Mouse (Mus musculus) stomach, embryonic 14.5 days (tissue): ENCODE data around the gene Ltbp1. TPM values are rescaled to one million over a fixed set of nuclear protein-coding genes. Genes with fewer than 3 reads are reported as not detected.

Experiments
- ATAC-seq: fragments of 200-750 bp; cut with Nextera tagmentation; 2 replicates; pipeline ENCODE4 v1.8.0; 2017; ENCODE audit warnings: low read depth, moderate TSS enrichment; ENCODE audit not compliant: insufficient number of reproducible peaks, insufficient read depth, low FRiP score
- H3K27ac ChIP-seq: fragments of 300-500 bp; sonication (generic); 2 replicates; pipeline ENCODE4 v1.5.1; 2014; ENCODE audit warnings: mild to moderate bottlenecking, low read length, moderate library complexity, mixed read lengths
- H3K27me3 ChIP-seq: fragments of 300-500 bp; sonication (generic); 2 replicates; pipeline ENCODE4 v1.6.1; 2014; ENCODE audit warnings: low read length, control low read depth, mixed read lengths; ENCODE audit not compliant: control insufficient read depth, insufficient read depth
- H3K36me3 ChIP-seq: fragments of 300-500 bp; sonication (generic); 2 replicates; pipeline ENCODE4 v1.6.1; 2014; ENCODE audit warnings: mild to moderate bottlenecking, control low read depth, low read length, moderate library complexity, mixed read lengths; ENCODE audit not compliant: control insufficient read depth, insufficient read depth
- H3K4me1 ChIP-seq: fragments of 300-500 bp; sonication (generic); 2 replicates; pipeline ENCODE4 v1.6.1; 2014; ENCODE audit warnings: low read length, control low read depth, mixed read lengths; ENCODE audit not compliant: control insufficient read depth, insufficient read depth
- H3K4me2 ChIP-seq: fragments of 300-500 bp; sonication (generic); replicated peaks from 2 replicates; pipeline ENCODE4 v1.6.1; 2014; ENCODE audit warnings: low read depth, low read length, control low read depth
- H3K4me3 ChIP-seq: fragments of 300-500 bp; sonication (generic); 2 replicates; pipeline ENCODE4 v1.5.1; 2014; ENCODE audit warnings: low read depth, low read length, control low read depth
- H3K9ac ChIP-seq: fragments of 300-500 bp; sonication (generic); replicated peaks from 2 replicates; pipeline ENCODE4 v1.6.1; 2014; ENCODE audit warnings: low read depth, mild to moderate bottlenecking, control low read depth, low read length, moderate library complexity, mixed read lengths
- H3K9me3 ChIP-seq: fragments of 300-500 bp; sonication (generic); 2 replicates; pipeline ENCODE4 v1.6.1; 2016; ENCODE audit warnings: low read depth, low read length, control low read depth; ENCODE audit not compliant: control insufficient read depth
- WGBS: fragments of 180-500 bp; shearing (Covaris S2); extraction: QIAGEN DNeasy Blood & Tissue Kit; methylation state at CpG from one replicate; pipeline ENCODE4 v1.1.7; 2014; 5-methylcytosine and 5-hydroxymethylcytosine counted together
- polyA plus RNA-seq: library from polyadenylated mRNA; unstranded; fragments of >200 nt; fragmentation: Nextera tagmentation; extraction: Ambion mirVana; gene quantifications from 2 replicates; pipeline ENCODE4 v1.2.1, GENCODE M21; 2014

The Ltbp1 gene
- polyA plus RNA-seq, 1 experiment from 2014 or later: 49.3 TPM

DNA sequence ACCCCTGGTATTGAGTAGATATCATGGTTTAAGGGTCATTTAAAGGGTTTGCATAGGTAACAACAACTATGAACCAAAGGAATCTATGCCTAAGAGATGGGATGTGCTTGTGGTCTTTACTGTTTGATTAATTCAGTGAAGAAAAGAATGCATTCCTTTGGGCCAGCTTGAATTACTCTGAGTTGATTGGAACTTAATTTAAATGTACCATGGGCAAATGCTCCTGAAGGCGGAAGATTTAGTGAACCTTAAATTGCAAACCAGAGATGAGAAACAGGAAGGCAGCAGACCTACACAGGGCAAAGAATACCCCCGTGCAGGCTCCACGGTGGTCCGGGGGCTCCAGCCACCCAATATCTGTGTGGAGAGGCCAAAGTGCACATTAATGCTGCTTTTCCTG lies 7.8 kb downstream of the Ltbp1 start:
- H3K9me3 ChIP-seq: no peaks in the 10 kb centered on the region
- peaks cover 17% of the 10 kb centered on the region for H3K4me1 ChIP-seq
- H3K27me3 ChIP-seq: no peaks in the 10 kb centered on the region
- WGBS: 45% methylated on average over 4 of the region's 4 CpGs
- no peak overlapping the region for H3K4me3 ChIP-seq
- H3K36me3 ChIP-seq: no peaks in the 10 kb centered on the region
- peak overlapping the region; percentile 33; the same call in 1 of the 2 replicates for H3K27ac ChIP-seq
- no peak for ATAC-seq
- H3K4me2 ChIP-seq: no peak overlapping the region
- no peak overlapping the region for H3K9ac ChIP-seq

DNA sequence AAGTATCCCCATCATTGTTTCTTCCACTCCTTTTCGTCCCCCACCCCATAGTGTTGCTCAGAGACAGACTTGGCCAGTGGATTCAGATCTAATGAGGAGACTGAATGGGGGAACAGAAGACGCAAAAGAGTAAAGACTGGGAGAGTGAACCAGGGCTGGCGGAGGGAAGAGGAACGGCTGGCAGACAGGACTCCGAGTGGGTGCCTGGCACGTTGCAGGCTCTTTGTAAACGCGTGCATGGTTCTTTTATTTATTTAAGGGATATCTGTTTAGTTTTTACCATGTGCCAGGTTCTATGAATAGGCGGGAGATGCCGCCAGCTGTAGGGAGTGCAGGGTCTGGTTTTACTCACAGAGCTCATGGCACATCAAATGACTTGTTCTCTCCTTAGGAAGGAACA lies 8.5 kb downstream of the Ltbp1 start:
- H3K4me3 ChIP-seq: no peak overlapping the region
- no peak overlapping the region for H3K4me2 ChIP-seq
- H3K9me3 ChIP-seq: no peaks in the 10 kb centered on the region
- H3K27ac ChIP-seq: peak overlapping the region; percentile 33; the same call in 1 of the 2 replicates
- no peak overlapping the region for H3K9ac ChIP-seq
- 29% methylated on average over 10 of the region's 10 CpGs for WGBS
- H3K4me1 ChIP-seq: peaks cover 17% of the 10 kb centered on the region
- no peaks in the 10 kb centered on the region for H3K27me3 ChIP-seq
- peak; percentile 51; the same call in 1 of the 2 replicates for ATAC-seq
- H3K36me3 ChIP-seq: no peaks in the 10 kb centered on the region

DNA sequence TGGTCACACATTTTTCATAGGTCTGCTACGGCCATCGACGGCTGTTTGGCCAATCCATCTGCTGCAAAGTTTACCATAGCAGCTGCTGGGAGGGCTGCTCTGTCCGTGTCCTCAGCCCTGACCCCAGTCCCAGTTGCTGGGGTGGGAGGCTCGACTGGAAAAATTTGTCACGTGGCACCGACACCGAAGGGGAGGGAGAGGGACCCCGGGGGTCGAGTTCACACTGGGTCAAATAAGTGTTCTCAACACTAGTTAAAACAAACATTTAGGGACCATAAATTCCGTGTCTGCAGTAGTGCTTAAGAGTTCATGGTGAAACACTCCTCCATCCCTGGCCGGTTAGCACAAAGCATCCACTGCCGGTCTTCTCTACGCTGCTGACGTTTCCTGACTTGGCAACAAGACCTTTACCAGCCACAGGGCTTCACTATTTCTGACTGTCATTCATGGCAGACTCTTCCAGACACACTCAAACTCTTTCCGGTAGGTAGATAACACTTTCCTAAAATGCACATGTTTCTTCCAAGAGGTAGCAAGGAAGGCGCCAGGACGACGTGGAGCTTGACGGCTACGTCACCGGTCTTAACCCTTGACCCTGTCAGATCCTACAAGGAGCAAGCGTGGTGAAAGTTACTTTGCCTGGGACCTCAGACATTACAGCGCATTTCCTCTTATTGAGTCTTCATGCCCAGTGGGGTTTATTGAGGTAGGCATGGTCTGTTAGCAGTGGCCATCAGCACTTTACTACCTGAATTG lies 9.4 kb downstream of the Ltbp1 start:
- H3K4me3 ChIP-seq: no peak overlapping the region
- peaks cover 20% of the 10 kb centered on the region for H3K4me1 ChIP-seq
- no peaks in the 10 kb centered on the region for H3K27me3 ChIP-seq
- H3K36me3 ChIP-seq: no peaks in the 10 kb centered on the region
- H3K9ac ChIP-seq: no peak overlapping the region
- ATAC-seq: peak; percentile 23; the same call in 1 of the 2 replicates
- no peak overlapping the region; the same call in 1 of the 2 replicates for H3K27ac ChIP-seq
- 35% methylated on average over 24 of the region's 24 CpGs for WGBS
- no peaks in the 10 kb centered on the region for H3K9me3 ChIP-seq
- no peak overlapping the region for H3K4me2 ChIP-seq

DNA sequence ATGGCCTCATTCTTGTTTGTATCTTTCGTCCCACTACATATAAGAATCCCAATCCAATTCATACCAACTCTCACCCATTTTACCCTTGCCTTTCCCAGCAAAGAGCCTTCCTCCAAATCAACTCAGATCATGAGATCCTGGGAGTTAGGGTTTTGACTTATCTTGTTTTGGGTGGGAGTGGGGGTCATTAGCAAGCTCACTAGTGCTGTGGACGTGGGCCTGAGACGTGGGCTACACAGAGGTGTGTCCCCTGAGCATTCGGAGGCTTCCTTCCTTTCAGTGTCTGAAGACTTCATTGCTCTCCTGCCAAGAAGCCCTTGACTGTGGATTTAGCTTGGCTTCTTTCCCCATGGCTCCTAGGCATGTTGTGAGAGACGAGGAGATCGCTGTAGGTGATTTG lies 10.2 kb downstream of the Ltbp1 start:
- Histone ChIP-seq H3K4me1 (peaks cover 24% of the 10 kb centered on the region), H3K36me3 (no peaks in the 10 kb centered on the region), H3K27me3 (no peaks in the 10 kb centered on the region), H3K4me3 (no peak overlapping the region), H3K27ac (no peak overlapping the region), H3K4me2 (no peak overlapping the region), H3K9me3 (no peaks in the 10 kb centered on the region), H3K9ac (no peak overlapping the region)
- no peak for ATAC-seq
- whole genome bisulfite sequencing: 72% methylated on average over 6 of the region's 6 CpGs

DNA sequence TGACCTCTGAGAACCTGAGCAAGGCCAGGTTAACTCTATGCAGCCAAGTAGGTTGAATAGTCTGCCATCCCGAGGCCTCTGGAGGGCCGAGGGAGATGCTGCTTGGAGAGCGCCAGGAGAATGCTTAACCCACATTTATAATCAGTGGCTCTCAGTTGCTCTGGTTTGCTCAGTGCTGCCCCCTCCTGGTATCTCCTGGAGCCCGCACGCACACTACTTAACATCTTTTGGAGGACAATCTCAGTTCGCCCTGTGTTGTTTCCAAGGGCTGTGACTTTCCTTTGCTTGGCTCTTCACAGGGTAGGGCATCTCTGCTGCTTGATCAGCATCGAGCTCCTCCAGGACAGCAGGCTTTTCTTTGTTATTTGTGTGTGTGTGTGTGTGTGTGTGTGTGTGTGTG lies 12.1 kb downstream of the Ltbp1 start:
- no peak for ATAC-seq
- H3K27ac ChIP-seq: no peak overlapping the region
- H3K36me3 ChIP-seq: no peaks in the 10 kb centered on the region
- no peak overlapping the region for H3K9ac ChIP-seq
- H3K4me3 ChIP-seq: no peak overlapping the region
- WGBS: 74% methylated on average over 7 of the region's 7 CpGs
- no peaks in the 10 kb centered on the region for H3K9me3 ChIP-seq
- no peak overlapping the region for H3K4me2 ChIP-seq
- no peaks in the 10 kb centered on the region for H3K27me3 ChIP-seq
- H3K4me1 ChIP-seq: peaks cover 24% of the 10 kb centered on the region

DNA sequence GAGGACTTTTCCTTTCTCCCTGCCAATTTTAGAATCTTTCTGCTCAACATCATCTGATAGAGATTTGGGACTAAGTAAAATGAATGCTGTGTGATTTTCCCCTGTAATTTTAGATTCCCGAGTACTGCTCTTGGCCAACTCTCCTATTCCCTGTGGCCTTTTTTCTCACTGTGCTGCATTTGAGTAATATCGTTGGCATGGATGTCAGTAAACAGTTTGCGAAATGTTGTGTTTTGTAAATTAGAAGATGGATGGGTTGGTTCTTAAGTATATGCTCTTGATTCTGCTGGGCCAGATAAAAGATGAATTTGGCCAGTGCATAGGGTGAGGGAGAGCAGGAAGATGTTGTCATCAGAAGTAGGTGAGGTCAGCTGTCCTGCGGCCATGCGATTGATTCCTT lies 12.8 kb downstream of the Ltbp1 start:
- Histone ChIP-seq H3K9me3 (no peaks in the 10 kb centered on the region), H3K27me3 (no peaks in the 10 kb centered on the region), H3K9ac (no peak overlapping the region), H3K4me2 (no peak overlapping the region), H3K4me3 (no peak overlapping the region), H3K27ac (no peak overlapping the region), H3K36me3 (no peaks in the 10 kb centered on the region), H3K4me1 (peaks cover 24% of the 10 kb centered on the region)
- 93% methylated on average over 5 of the region's 5 CpGs for WGBS
- no peak for ATAC-seq

DNA sequence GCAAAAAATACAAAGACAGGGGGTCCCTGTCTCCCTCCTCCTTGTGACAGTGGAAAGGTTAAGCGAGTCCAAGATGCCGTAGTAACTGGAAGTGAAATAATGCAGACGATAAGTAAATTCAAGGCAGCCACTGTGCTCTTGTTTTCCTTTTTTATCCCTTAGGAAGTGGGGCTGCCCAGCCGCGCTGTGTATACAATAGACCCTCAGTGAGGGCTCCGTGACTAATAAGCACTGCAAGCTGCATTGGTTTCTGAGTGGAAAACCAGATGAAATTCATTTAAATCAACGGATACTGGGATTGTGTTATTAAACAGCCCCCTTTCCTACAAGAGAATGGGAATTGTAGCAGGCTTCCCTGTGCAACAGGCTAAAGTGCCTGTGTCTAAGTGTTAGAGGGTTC lies 14.7 kb downstream of the Ltbp1 start:
- Histone ChIP-seq H3K27ac (no peak overlapping the region), H3K4me1 (peaks cover 9% of the 10 kb centered on the region; the same call in 1 of the 2 replicates), H3K4me3 (no peak overlapping the region), H3K9ac (no peak overlapping the region), H3K36me3 (no peaks in the 10 kb centered on the region), H3K9me3 (no peaks in the 10 kb centered on the region), H3K4me2 (no peak overlapping the region), H3K27me3 (no peaks in the 10 kb centered on the region)
- WGBS: 37% methylated on average over 7 of the region's 7 CpGs
- ATAC-seq: no peak

DNA sequence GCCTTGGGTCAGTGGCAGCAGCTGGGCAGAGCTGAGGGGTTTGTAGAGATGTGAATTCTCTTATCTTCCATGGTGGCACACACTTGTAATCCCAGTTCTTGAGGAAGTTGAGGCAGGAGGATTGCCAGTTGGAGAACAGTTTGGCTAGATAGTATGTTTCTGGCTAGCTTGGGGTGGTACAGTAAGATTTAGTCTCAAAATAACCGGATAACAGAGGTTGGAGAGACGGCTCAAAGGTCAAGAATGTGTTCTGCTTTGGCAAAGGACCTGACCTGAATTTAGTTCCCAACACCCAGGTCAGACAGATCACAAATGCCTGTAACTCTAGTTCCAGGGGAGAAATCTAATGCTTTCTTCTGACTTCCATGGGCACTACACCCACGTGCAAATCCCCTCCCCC lies 15.3 kb downstream of the Ltbp1 start:
- no peaks in the 10 kb centered on the region for H3K9me3 ChIP-seq
- ATAC-seq: no peak

More for the DNA sequence above, 15.3 kb downstream of the Ltbp1 start:
- H3K27ac ChIP-seq: no peak overlapping the region
- H3K4me1 ChIP-seq: peaks cover 7% of the 10 kb centered on the region; the same call in 1 of the 2 replicates
- 58% methylated on average over 3 of the region's 3 CpGs for WGBS
- no peak overlapping the region for H3K4me3 ChIP-seq
- no peaks in the 10 kb centered on the region for H3K36me3 ChIP-seq
- H3K9ac ChIP-seq: no peak overlapping the region
- H3K4me2 ChIP-seq: no peak overlapping the region
- H3K27me3 ChIP-seq: no peaks in the 10 kb centered on the region
